ENCODE assay signal across 1 mouse cellular context in the genomic region with DNA sequence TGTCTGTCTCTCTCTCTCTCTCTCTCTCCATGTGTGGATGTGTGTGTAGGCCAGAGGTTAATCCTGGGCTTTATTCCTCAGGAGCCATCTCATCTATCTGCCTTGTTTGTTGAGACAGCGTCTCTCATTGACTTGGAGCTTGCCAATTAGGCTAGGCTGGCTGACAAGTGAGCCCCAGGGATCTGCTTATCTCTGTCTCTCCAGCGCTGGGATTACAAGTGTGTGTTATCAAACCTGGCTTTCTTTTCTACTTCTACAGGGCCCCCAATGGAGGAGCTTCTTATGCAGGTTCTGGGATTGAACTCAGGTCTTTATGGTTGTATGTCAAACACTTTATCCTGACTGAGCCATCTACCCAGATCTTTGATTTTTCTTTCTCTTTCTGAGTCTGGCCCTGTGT.
TF ChIP-seq lines count a peak whose summit lies in the region.

No protein-coding gene starts in this region.

TF ChIP-seq in MEL, 35 proteins besides CTCF, POLR2A, EP300 and RAD21 (continued from another document):
- TF ChIP-seq MEF2A (IDR thresholded peaks at IDR 0.05; ENCODE audit: extremely low read depth, insufficient replicate concordance, low read depth, low read length, poor library complexity, severe bottlenecking) (no peak), ZMIZ1 (IDR thresholded peaks at IDR 0.05; ENCODE audit: low read depth, low read length) (no peak), TCF12 (IDR thresholded peaks at IDR 0.05; ENCODE audit: low read depth, low read length) (peak; percentile 73; the same call in 1 of the 2 replicates), NRF1 (IDR thresholded peaks at IDR 0.05; ENCODE audit: insufficient read depth, low read depth, low read length, poor library complexity, severe bottlenecking) (no peak), POLR2AphosphoS2 (IDR thresholded peaks at IDR 0.05; ENCODE audit: low read length) (no peak), TAL1 (IDR thresholded peaks at IDR 0.05; ENCODE audit: low read length) (peak; percentile 47), RCOR1 (IDR thresholded peaks at IDR 0.05; ENCODE audit: low read depth, low read length) (peak; percentile 89), GABPA (IDR thresholded peaks at IDR 0.05; ENCODE audit: low read depth, low read length) (no peak), ELF1 (IDR thresholded peaks at IDR 0.05; ENCODE audit: low read depth, low read length) (no peak), NELFE (IDR thresholded peaks at IDR 0.05; ENCODE audit: low read depth, low read length) (no peak), CHD2 (IDR thresholded peaks at IDR 0.05; ENCODE audit: low read length) (no peak)
TF ChIP-seq in MEL: peak in this region for 7.
